Mouse (Mus musculus): Measurements from ENCODE around the gene Mnat1.
A peak's percentile ranks its signal among the peaks of the same experiment; 100 is the strongest.
"Not testable (repeated sequence)": the region's sequence is repeated elsewhere in the genome, so short reads cannot be mapped to it uniquely, and the experiment has no call there.

Mnat1 gene

DNA sequence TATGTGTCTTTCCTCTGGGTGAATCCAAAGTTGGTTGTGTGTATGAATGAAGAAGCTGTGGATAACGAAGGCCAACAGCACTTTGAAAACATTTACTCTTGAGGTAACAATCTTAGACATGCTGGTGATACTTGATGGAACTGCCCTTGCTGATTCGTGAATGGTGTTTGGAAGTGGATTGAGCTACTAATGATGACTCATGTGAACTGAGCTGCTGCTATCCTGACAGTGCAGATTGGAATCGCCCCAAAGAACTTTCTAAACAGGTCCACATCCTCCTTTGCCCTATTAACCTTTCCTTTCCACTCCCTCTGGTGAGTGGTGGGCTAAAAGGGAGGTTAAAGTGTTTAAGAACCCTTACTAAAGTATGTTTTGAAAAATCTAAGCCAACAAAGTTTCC, 17.2 kb downstream of the Mnat1 start:
- DNase-seq (ENCODE audit: extremely low spot score, low read depth, low spot score): no peak

- DNase-seq (ENCODE audit: extremely low spot score, low read depth, low spot score): no peak
Measured at GRCm38 (mm10) chr12:73147236-73147635, 23.7 kb downstream of the Mnat1 start.

- DNase-seq (ENCODE audit: extremely low spot score, low read depth, low spot score): not testable (repeated sequence)
Measured at GRCm38 (mm10) chr12:73151038-73151437, 27.5 kb downstream of the Mnat1 start.

DNA sequence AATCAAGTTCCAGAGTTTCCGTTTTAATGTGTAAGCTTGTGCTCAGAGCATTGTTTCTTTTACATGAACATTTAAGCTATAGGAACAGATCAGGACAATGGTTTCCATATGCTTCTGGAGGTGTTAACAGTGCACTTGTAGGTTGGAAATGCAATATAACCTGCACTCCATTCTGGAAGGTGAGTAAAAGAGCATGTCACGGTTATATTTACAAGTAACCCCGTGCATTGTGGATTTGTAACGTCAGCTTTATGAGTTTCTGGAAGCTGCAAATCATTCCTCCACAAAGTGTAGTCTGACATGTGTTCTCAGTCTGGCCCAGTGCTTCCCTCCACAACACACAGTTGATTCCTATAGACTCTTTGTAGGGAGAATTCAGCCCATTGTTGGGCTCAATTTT, 30.6 kb downstream of the Mnat1 start:
- peak; percentile 44 for DNase-seq (ENCODE audit: extremely low spot score, low read depth, low spot score)

GRCm38 (mm10) chr12:73160341-73160740, 36.8 kb downstream of the Mnat1 start:
- no peak for DNase-seq (ENCODE audit: extremely low spot score, low read depth, low spot score)

GRCm38 (mm10) chr12:73162408-73163181, 39.1 kb downstream of the Mnat1 start:
- no peak for DNase-seq (ENCODE audit: extremely low spot score, low read depth, low spot score)

DNA sequence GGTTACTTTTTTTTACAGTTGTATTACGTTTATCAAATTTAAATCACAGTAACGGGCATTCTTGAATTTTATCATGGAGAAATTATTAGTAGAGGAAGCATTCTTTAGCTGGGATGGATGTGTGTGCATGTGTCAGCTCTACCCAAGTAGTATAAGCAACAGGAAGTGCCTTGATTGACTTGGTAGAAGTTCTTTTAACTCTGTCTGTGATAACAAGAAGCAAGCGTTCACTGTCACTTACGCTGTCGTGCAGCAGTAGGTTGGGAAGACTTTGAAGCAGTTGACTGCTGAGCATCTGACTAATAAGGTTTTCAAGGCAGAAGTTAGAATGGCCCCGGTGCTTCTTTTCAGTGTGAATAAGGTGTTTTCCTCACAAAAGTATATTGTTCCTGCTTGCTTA, 47.3 kb downstream of the Mnat1 start:
- DNase-seq (ENCODE audit: extremely low spot score, low read depth, low spot score): no peak

- no peak for DNase-seq (ENCODE audit: extremely low spot score, low read depth, low spot score)
Measured at GRCm38 (mm10) chr12:73183896-73184295, 60.4 kb downstream of the Mnat1 start.

DNA sequence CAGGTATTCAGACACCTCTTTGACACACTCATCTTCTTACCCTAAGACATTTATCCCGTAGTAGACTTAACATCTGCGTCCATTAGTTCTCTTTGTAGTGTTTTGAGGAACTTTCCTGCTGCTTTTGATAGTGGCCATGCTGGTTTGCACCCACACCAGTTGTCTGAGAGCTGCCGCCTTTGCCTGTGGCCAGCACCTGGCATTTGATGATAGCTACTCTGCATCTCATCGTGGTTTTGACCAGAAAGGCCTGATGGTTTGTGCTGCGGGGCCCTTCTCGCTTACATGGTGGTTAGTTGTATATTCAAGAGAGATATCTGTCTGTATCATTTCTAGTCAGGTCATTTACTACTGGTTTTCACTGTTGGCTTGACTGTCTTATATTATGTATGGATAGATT, 73.8 kb downstream of the Mnat1 start:
- no peak for DNase-seq (ENCODE audit: extremely low spot score, low read depth, low spot score)

DNA sequence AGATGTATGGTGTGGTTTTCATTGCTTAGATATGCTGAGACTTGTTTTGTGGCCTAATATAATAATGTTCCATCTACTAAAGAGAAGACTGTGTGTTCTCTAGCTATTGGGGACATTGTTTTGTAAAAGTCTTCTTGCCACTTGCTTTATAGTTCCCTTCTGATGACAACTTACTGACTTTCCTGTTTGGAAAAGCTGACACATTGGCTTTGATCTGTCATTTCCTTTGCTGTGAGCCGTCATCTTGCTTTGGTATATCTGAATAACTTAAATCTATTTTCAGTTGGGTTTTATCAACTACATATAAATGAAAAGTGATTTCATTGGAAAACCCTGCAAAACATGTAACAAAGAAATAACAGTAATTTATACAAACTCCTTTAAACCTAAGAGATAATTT, 74.9 kb downstream of the Mnat1 start:
- DNase-seq (ENCODE audit: extremely low spot score, low read depth, low spot score): no peak

DNA sequence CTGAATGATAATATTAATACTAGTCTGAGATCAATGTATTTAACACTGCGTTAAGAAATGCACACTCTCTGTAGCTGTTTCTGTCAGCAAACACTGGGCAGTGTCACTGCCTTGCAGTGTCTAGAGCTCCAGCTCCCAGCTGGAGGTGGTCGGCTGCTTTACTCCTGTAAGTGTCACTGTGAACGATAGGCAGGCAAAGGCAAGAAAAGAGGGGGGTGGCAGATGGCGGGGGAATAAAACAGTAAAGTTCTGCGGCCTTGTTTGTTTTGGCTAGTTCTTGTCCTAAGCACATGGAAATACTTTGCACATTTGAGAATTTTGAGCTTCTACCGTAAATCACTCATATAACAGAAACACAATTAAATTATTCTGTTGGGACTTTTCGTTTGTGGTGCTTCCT, 75.9 kb downstream of the Mnat1 start:
- DNase-seq (ENCODE audit: extremely low spot score, low read depth, low spot score): no peak

GRCm38 (mm10) chr12:73201587-73201986, 78.1 kb downstream of the Mnat1 start:
- no peak for DNase-seq (ENCODE audit: extremely low spot score, low read depth, low spot score)

DNA sequence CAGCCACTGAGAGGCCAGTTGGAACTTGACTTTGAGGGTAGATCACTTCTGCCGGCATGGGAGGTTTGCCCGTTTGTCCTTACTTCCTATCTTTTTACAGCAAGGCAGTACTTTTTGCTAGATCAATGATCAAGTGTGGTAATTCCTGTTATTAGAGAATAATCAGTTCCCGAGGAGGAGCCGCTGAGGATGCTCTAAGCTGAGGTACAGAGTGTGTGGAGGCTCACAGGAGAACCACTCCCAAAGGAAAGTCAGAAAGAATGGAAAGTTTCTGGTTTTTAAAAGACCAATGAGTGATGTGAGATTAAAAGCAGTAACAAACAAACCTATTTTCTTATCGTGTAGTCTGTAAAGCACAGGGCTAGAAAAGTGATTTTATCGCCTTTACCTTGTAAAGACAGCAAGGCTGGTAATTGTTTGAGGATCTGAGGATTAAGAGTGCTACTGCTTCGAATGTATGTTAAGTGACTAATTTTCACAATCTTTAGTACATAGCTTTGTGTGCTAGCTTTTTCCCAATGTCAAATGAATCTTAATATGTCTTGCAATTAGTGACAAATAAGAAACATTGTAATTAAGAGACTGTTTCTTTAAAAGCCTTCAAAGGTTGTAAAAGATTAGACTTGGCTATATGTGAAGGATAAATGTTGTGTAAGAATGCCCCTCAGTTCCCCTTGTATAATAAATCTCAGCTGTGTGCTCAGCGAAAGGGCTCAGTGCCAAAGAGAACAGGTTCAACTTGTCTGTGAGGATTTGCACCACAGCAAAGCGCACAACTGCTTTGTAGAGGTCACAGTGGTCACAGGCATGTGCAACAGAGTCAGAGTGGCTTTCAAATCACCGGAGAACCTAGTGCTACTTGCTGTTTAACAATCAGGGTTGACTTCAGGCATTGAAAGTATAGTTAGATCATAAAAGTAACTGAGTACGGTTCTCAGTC, 82.5 kb downstream of the Mnat1 start:
- DNase-seq (ENCODE audit: extremely low spot score, low read depth, low spot score): peak; percentile 41

GRCm38 (mm10) chr12:73207008-73207407, 83.5 kb downstream of the Mnat1 start:
- DNase-seq (ENCODE audit: extremely low spot score, low read depth, low spot score): no peak

DNA sequence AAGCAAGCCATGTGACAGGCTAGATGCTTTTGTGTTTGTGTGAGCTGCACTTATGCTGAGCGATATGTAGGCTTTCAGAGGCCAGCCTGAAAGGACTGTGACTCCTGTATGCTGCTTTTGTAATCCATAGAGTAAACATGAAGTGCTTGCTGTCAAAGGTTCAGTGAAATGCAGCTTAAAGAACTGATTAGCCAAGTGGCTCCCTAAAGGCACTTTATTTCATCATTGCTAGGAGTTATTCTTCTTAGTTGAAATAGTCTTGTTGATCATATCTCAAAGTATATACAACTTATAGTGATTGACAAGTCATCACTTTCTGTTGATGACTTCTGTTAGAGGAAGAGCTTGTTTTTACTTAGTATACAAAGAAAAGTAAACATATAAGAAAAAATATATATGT, 83.9 kb downstream of the Mnat1 start:
- no peak for DNase-seq (ENCODE audit: extremely low spot score, low read depth, low spot score)

- no peak for DNase-seq (ENCODE audit: extremely low spot score, low read depth, low spot score)
Measured at GRCm38 (mm10) chr12:73208518-73208917, 85.0 kb downstream of the Mnat1 start.

DNA sequence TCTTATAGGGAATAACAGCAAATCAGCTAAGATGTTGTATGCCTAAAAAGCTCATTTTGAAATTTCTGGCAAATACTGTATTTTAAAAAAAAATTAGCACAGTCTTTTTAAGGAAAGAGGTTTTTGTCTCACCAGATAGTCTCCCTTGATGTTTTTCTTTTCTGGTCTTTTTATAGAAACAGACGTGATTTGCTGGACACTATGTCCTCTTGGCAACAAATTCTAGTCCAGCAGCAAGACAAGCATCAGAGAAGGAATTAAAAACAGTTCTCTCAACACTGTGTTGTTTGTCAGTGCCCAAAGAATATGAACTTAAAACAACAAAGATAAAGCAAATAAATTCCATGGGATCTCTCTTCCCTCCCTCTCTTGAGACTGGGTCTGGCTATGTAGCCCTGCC, 85.6 kb downstream of the Mnat1 start:
- DNase-seq (ENCODE audit: extremely low spot score, low read depth, low spot score): no peak

GRCm38 (mm10) chr12:73210454-73210853, 86.9 kb downstream of the Mnat1 start:
- no peak for DNase-seq (ENCODE audit: extremely low spot score, low read depth, low spot score)

GRCm38 (mm10) chr12:73215773-73216172, 92.3 kb downstream of the Mnat1 start:
- no peak for DNase-seq (ENCODE audit: extremely low spot score, low read depth, low spot score)

GRCm38 (mm10) chr12:73218632-73219031, 95.1 kb downstream of the Mnat1 start:
- DNase-seq (ENCODE audit: extremely low spot score, low read depth, low spot score): no peak

DNA sequence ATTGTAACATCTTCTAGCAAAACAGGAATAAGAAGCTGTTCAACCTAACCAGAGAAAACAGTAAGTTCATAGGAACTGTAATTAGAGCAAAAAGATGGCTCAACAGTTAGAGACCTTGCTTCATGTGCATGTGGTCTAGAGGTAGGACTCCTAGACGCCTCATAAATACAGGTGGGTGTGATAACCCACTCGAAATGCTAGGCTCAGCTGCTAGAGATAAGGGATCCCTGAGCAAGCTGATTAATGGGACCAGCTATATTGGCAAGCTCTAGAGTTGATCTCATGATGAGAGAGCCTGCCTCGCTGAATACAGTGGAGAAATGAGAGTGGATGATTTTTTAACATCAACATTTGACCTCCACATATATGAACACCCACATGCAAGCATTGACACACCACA, 97.7 kb downstream of the Mnat1 start:
- DNase-seq (ENCODE audit: extremely low spot score, low read depth, low spot score): no peak

DNA sequence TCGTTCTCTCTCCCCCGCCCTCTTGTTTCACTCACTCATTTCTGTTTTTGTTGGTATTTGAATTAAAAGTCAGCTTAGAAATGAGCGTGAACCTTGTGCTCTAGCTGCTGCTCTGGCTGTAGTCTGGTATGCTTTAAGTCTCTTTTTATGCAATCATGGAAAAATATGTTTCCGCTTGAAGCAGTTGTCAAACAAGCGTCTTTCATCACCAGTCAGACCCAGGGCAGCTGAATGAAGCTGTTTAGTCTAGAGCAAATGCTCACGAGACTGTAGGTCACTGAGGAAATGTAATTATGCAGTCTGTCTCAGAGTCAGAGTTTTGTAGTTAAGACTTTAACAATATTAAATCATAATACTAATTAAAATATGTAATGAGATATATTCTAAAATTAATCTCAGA, 100.4 kb downstream of the Mnat1 start:
- DNase-seq (ENCODE audit: extremely low spot score, low read depth, low spot score): no peak

All from hindlimb bud, embryonic 11.5 days (tissue).